Mouse (Mus musculus) neural tube, embryonic 12.5 days (tissue): ENCODE measurements around the gene Smyd1. TPM values are rescaled to one million over a fixed set of nuclear protein-coding genes. Genes with fewer than 3 reads are reported as not detected.
"Not testable (repeated sequence)": the region's sequence is repeated elsewhere in the genome, so short reads cannot be mapped to it uniquely, and the experiment has no call there.

Experiments
- ATAC-seq: fragments of 200-750 bp; cut with Nextera tagmentation; 2 replicates; pipeline ENCODE4 v1.8.0; 2017; ENCODE audit warnings: low read depth, mild to moderate bottlenecking, moderate TSS enrichment, moderate library complexity; ENCODE audit not compliant: low FRiP score
- H3K27ac ChIP-seq: fragments of 300-500 bp; sonication (generic); 2 replicates; pipeline ENCODE4 v1.5.1; 2016
- H3K27me3 ChIP-seq: fragments of 300-500 bp; sonication (generic); replicated peaks from 2 replicates; pipeline ENCODE4 v1.6.1; 2016; ENCODE audit warnings: mild to moderate bottlenecking
- H3K36me3 ChIP-seq: fragments of 300-500 bp; sonication (generic); 2 replicates; pipeline ENCODE4 v1.6.1; 2016; ENCODE audit warnings: mild to moderate bottlenecking
- H3K4me1 ChIP-seq: fragments of 300-500 bp; sonication (generic); 2 replicates; pipeline ENCODE4 v1.6.1; 2016
- H3K4me2 ChIP-seq: fragments of 300-500 bp; sonication (generic); replicated peaks from 2 replicates; pipeline ENCODE4 v1.6.1; 2016; ENCODE audit warnings: mild to moderate bottlenecking
- H3K4me3 ChIP-seq: fragments of 300-500 bp; sonication (generic); 2 replicates; pipeline ENCODE4 v1.5.1; 2016
- H3K9ac ChIP-seq: fragments of 300-500 bp; sonication (generic); 2 replicates; pipeline ENCODE4 v1.6.1; 2016; ENCODE audit warnings: mild to moderate bottlenecking
- H3K9me3 ChIP-seq: fragments of 300-500 bp; sonication (generic); 2 replicates; pipeline ENCODE4 v1.6.1; 2016; ENCODE audit warnings: mild to moderate bottlenecking
- WGBS: fragments of 180-500 bp; shearing (Covaris S2); methylation state at CpG from one replicate; pipeline ENCODE4 v1.1.7; 2016; 5-methylcytosine and 5-hydroxymethylcytosine counted together
- polyA plus RNA-seq: library from polyadenylated mRNA; unstranded; fragments of >200 nt; fragmentation: Nextera tagmentation; extraction: Ambion mirVana; gene quantifications from 2 replicates; pipeline ENCODE4 v1.2.1, GENCODE M21; 2016

Gene Smyd1
- polyA plus RNA-seq, 1 experiment from 2014 or later, result 2.0 TPM

GRCm38 (mm10) chr6:71269686-71270050 is 52.4 kb downstream of the Smyd1 start:
- H3K27ac ChIP-seq, H3K4me3 ChIP-seq, H3K9me3 ChIP-seq, H3K4me2 ChIP-seq, H3K27me3 ChIP-seq, H3K36me3 ChIP-seq, ATAC-seq, H3K9ac ChIP-seq: not testable (repeated sequence)
- H3K4me1 ChIP-seq, result peaks cover 11% of the 10 kb centered on the region
- 95% methylated on average over 6 of the region's 6 CpGs for WGBS

- H3K9me3 ChIP-seq, result no peaks in the 10 kb centered on the region
- H3K4me3 ChIP-seq, result no peak overlapping the region
- H3K27me3 ChIP-seq, result no peaks in the 10 kb centered on the region
- H3K4me1 ChIP-seq, result peaks cover 11% of the 10 kb centered on the region
- no peak for ATAC-seq
- WGBS, result 63% methylated on average over 7 of the region's 7 CpGs
- H3K36me3 ChIP-seq, result no peaks in the 10 kb centered on the region
- H3K9ac ChIP-seq, result no peak overlapping the region
- H3K4me2 ChIP-seq, result no peak overlapping the region
- H3K27ac ChIP-seq, result no peak overlapping the region
Observed at GRCm38 (mm10) chr6:71268929-71269685, 52.9 kb downstream of the Smyd1 start.

DNA sequence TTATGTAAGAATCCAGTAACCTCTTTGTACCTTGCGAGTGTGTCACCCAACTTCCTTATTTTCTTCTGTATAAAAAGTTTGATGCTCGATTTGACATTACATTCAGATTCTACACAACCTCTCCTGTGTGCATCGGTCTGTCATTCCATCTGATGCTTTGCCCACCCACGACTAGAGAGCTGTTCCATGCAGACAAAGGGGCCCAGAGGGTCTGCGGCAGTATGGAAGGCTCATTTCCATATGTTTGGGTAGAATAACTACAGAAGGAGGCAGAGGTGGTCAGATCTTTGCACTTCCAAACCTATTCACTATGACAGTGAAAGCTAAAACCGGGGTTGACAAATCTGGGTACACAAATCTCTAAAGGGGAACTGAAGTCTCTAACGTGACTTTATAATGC is 54.4 kb downstream of the Smyd1 start:
- H3K9ac ChIP-seq, H3K4me3 ChIP-seq, H3K9me3 ChIP-seq, ATAC-seq, H3K4me2 ChIP-seq, H3K36me3 ChIP-seq, H3K27me3 ChIP-seq, H3K27ac ChIP-seq, H3K4me1 ChIP-seq: not testable (repeated sequence)
- WGBS, result 80% methylated on average over 7 of the region's 7 CpGs

GRCm38 (mm10) chr6:71262142-71262833 is 59.7 kb downstream of the Smyd1 start:
- ATAC-seq, result no peak
- no peak overlapping the region for H3K27ac ChIP-seq
- H3K4me1 ChIP-seq, result no peaks in the 10 kb centered on the region
- no peaks in the 10 kb centered on the region for H3K27me3 ChIP-seq
- H3K4me3 ChIP-seq, result no peak overlapping the region
- H3K9ac ChIP-seq, result no peak overlapping the region
- 63% methylated on average over 8 of the region's 8 CpGs for WGBS
- no peaks in the 10 kb centered on the region for H3K9me3 ChIP-seq
- H3K4me2 ChIP-seq, result no peak overlapping the region
- no peaks in the 10 kb centered on the region for H3K36me3 ChIP-seq

GRCm38 (mm10) chr6:71261060-71261459 is 61.0 kb downstream of the Smyd1 start:
- Histone ChIP-seq H3K36me3 (no peaks in the 10 kb centered on the region), H3K9me3 (no peaks in the 10 kb centered on the region), H3K4me3 (no peak overlapping the region), H3K4me2 (no peak overlapping the region), H3K9ac (no peak overlapping the region), H3K4me1 (no peaks in the 10 kb centered on the region), H3K27me3 (no peaks in the 10 kb centered on the region), H3K27ac (no peak overlapping the region)
- ATAC-seq, result no peak
- 86% methylated on average over 3 of the region's 3 CpGs for WGBS

GRCm38 (mm10) chr6:71260051-71260640 is 61.9 kb downstream of the Smyd1 start:
- no peak for ATAC-seq
- no peaks in the 10 kb centered on the region for H3K27me3 ChIP-seq
- WGBS, result 64% methylated on average over 6 of the region's 6 CpGs

GRCm38 (mm10) chr6:71259166-71259565 is 62.9 kb downstream of the Smyd1 start:
- 90% methylated on average over 4 of the region's 4 CpGs for WGBS

More at GRCm38 (mm10) chr6:71260051-71260640, 61.9 kb downstream of the Smyd1 start:
- H3K4me2 ChIP-seq, result no peak overlapping the region
- no peaks in the 10 kb centered on the region for H3K4me1 ChIP-seq
- H3K36me3 ChIP-seq, result no peaks in the 10 kb centered on the region
- no peak overlapping the region for H3K27ac ChIP-seq
- H3K9me3 ChIP-seq, result no peaks in the 10 kb centered on the region
- H3K4me3 ChIP-seq, result no peak overlapping the region
- no peak overlapping the region for H3K9ac ChIP-seq

DNA sequence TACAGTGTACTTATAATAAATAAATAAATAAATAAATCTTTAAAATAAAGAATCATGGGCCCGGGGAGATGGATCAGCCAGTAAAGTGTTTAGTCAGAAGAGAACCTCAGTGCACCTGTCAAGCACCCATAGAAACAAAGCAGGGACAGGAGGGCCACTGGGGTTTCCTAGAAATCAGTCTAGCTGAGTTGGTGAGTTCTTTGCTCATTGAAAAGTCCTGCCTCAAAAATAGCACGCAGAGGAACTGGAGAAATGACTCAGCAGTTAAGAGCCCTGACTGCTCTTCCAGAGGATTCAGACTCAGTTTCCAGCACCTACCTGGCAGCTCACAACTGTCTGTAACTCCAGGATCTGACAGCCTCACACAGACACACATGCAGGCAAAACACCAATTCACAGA is 63.5 kb downstream of the Smyd1 start:
- H3K4me3 ChIP-seq, result no peak overlapping the region
- H3K27me3 ChIP-seq, result no peaks in the 10 kb centered on the region
- no peak overlapping the region for H3K27ac ChIP-seq
- no peaks in the 10 kb centered on the region for H3K4me1 ChIP-seq
- 79% methylated on average over 2 of the region's 2 CpGs for WGBS
- H3K9ac ChIP-seq, result no peak overlapping the region
- H3K36me3 ChIP-seq, result no peaks in the 10 kb centered on the region
- no peak overlapping the region for H3K4me2 ChIP-seq
- H3K9me3 ChIP-seq, result no peaks in the 10 kb centered on the region
- ATAC-seq, result no peak

More at GRCm38 (mm10) chr6:71259166-71259565, 62.9 kb downstream of the Smyd1 start:
- no peak overlapping the region for H3K4me2 ChIP-seq
- no peak overlapping the region for H3K27ac ChIP-seq
- H3K4me1 ChIP-seq, result no peaks in the 10 kb centered on the region
- H3K27me3 ChIP-seq, result no peaks in the 10 kb centered on the region
- H3K4me3 ChIP-seq, result no peak overlapping the region
- no peaks in the 10 kb centered on the region for H3K36me3 ChIP-seq
- no peak for ATAC-seq
- H3K9me3 ChIP-seq, result no peaks in the 10 kb centered on the region
- H3K9ac ChIP-seq, result no peak overlapping the region

DNA sequence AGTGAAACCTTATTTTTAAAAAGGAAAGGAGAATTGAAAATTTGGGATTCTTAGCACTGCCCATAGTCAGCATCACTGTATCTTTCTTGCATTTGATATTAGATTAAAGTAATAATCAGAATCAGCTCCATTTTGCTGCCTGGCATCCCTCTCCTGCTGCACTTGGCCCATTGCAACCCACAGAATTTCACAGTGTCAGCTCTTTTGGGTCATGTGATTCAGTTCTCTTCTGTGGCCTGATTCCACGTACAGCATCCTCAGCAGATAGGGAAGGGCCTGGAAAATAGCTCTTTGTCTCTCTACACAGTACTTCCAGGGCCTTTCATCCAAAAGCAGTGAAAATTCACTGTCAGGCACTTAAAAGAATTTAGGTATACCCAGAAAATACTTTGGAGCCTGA is 64.7 kb downstream of the Smyd1 start:
- Histone ChIP-seq H3K27me3 (no peaks in the 10 kb centered on the region), H3K4me3 (no peak overlapping the region), H3K27ac (no peak overlapping the region), H3K9me3 (no peaks in the 10 kb centered on the region), H3K4me2 (no peak overlapping the region), H3K9ac (no peak overlapping the region), H3K36me3 (no peaks in the 10 kb centered on the region), H3K4me1 (no peaks in the 10 kb centered on the region)
- 52% methylated on average over 1 of the region's 1 CpGs for WGBS
- no peak for ATAC-seq

- WGBS, result 91% methylated on average over 10 of the region's 10 CpGs
- ATAC-seq, result no peak
- no peak overlapping the region for H3K4me3 ChIP-seq
- no peak overlapping the region for H3K9ac ChIP-seq
- no peak overlapping the region for H3K4me2 ChIP-seq
- H3K27me3 ChIP-seq, result no peaks in the 10 kb centered on the region
- no peaks in the 10 kb centered on the region for H3K9me3 ChIP-seq
- no peaks in the 10 kb centered on the region for H3K4me1 ChIP-seq
- no peaks in the 10 kb centered on the region for H3K36me3 ChIP-seq
- no peak overlapping the region for H3K27ac ChIP-seq
Observed at GRCm38 (mm10) chr6:71256166-71256565, 65.9 kb downstream of the Smyd1 start.

DNA sequence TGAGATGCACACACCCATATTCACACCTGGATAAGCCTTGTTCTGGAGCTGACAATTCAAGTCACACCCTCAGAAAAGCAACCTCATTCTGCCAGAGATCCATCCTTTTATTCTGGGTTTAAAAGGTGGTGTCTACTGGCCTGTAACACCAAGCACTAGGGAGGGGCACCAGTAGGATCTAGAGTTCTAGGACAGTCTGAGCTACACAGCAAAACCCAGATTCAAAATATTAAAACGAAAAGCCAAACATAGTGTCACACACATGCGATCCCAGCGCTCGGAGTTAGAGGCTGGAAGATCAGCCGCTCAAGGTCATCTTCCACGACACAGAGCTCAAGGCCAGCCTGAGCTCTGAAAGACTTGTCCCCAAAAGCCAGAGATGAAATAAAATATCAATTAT is 67.6 kb downstream of the Smyd1 start:
- H3K4me1 ChIP-seq, result no peaks in the 10 kb centered on the region
- no peaks in the 10 kb centered on the region for H3K27me3 ChIP-seq
- no peak for ATAC-seq
- WGBS, result 94% methylated on average over 6 of the region's 6 CpGs
- H3K9me3 ChIP-seq, result no peaks in the 10 kb centered on the region
- no peak overlapping the region for H3K27ac ChIP-seq
- H3K9ac ChIP-seq, result no peak overlapping the region
- no peak overlapping the region for H3K4me2 ChIP-seq
- no peaks in the 10 kb centered on the region for H3K36me3 ChIP-seq
- no peak overlapping the region for H3K4me3 ChIP-seq

- no peak for ATAC-seq
- Histone ChIP-seq H3K36me3 (no peaks in the 10 kb centered on the region), H3K4me2 (no peak overlapping the region), H3K27me3 (no peaks in the 10 kb centered on the region), H3K9me3 (no peaks in the 10 kb centered on the region), H3K4me3 (no peak overlapping the region), H3K4me1 (no peaks in the 10 kb centered on the region), H3K27ac (no peak overlapping the region), H3K9ac (no peak overlapping the region)
- 85% methylated on average over 8 of the region's 8 CpGs for WGBS
Observed at GRCm38 (mm10) chr6:71250951-71251350, 71.1 kb downstream of the Smyd1 start.
